Mouse (Mus musculus): ENCODE measurements around the gene Adam12. TPM values are rescaled to one million over a fixed set of nuclear protein-coding genes. Genes with fewer than 3 reads are reported as not detected.

Gene Adam12
- polyA plus RNA-seq, 1 experiment from 2014 or later = 7.0 TPM

DNA sequence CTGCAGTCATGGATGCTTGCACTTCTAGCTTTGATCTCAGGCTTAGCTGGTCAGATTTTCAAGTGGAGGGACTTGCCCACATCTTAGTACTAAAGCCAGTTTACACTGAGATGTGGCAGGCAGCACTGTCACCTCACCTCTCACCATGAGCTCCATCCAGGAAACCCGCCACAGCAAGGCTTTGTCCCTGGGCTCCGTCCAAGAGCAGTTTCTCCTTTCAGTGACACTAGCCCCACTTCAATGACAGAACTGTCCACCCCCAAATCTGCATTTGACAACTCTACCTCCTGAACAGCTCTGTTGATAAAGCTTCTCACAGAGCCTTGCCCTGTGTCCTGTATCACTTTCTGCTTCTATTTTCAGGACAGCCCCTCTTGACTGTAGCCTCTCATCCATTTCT is 383.8 kb downstream of the Adam12 start:
- H3K27me3 ChIP-seq (ENCODE audit: control insufficient read depth, insufficient read depth, low read length) = no peaks in the 10 kb centered on the region
- H3K9ac ChIP-seq (ENCODE audit: low read depth, low read length) = no peak overlapping the region
- H3K4me3 ChIP-seq (ENCODE audit: low read length) = no peak overlapping the region
- H3K4me1 ChIP-seq (ENCODE audit: control insufficient read depth, insufficient read depth, low read length) = no peaks in the 10 kb centered on the region
- H3K36me3 ChIP-seq (ENCODE audit: control insufficient read depth, insufficient read depth, low read length) = no peaks in the 10 kb centered on the region
- WGBS = 69% methylated on average over 2 of the region's 2 CpGs
- H3K27ac ChIP-seq (ENCODE audit: low read depth, low read length) = no peak overlapping the region
- no peaks in the 10 kb centered on the region for H3K9me3 ChIP-seq (ENCODE audit: control insufficient read depth, low read length)
- H3K4me2 ChIP-seq (replicated peaks; ENCODE audit: low read depth, low read length) = no peak overlapping the region
- ATAC-seq (ENCODE audit: low FRiP score, low TSS enrichment) = no peak

DNA sequence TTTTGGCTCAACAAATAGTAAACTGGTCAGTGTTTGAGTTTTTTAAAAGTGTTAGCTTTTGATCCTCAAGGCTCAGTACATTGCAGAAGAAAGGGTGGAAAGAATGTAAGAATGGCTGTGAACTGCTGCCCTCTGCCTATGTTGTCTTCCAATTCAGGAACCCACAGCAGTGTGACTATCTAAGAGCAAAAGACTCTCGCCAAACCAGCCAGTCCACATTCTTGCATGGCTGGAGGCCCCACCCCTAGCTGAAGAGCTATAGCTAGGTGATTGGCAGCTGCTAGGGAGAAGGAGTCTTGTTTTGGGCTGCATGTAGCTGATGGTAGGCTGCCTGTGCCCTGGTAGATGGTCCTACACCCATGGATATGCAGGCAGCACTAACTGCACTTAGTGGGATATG is 384.8 kb downstream of the Adam12 start:
- Histone ChIP-seq H3K4me1 (ENCODE audit: control insufficient read depth, insufficient read depth, low read length) (no peaks in the 10 kb centered on the region), H3K27ac (ENCODE audit: low read depth, low read length) (no peak overlapping the region), H3K4me2 (replicated peaks; ENCODE audit: low read depth, low read length) (no peak overlapping the region), H3K9ac (ENCODE audit: low read depth, low read length) (no peak overlapping the region), H3K36me3 (ENCODE audit: control insufficient read depth, insufficient read depth, low read length) (no peaks in the 10 kb centered on the region), H3K4me3 (ENCODE audit: low read length) (no peak overlapping the region), H3K27me3 (ENCODE audit: control insufficient read depth, insufficient read depth, low read length) (no peaks in the 10 kb centered on the region), H3K9me3 (ENCODE audit: control insufficient read depth, low read length) (no peaks in the 10 kb centered on the region)
- ATAC-seq (ENCODE audit: low FRiP score, low TSS enrichment) = no peak
- WGBS = 35% methylated on average over 1 of the region's 1 CpGs

DNA sequence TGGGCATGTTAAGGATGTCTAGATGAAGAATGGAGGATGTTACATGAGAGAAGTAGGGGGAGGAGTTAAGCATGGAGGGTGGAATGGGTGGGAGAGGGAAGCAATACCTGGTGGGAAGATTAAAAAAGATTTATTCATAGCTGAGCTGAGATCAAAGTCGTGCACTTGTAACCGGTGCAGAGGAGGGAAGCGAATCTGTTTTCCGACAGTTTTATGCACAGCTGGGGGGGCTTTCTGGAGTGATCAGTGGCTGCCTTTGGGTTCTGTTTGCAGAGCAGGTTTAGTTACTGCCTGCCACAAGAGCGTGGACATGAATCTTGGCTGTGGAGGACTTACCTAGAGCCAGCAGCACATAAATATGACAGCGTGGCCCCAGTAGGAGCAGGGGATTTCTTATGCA is 389.9 kb downstream of the Adam12 start:
- H3K36me3 ChIP-seq (ENCODE audit: control insufficient read depth, insufficient read depth, low read length) = no peaks in the 10 kb centered on the region
- H3K4me2 ChIP-seq (replicated peaks; ENCODE audit: low read depth, low read length) = no peak overlapping the region
- no peak overlapping the region for H3K9ac ChIP-seq (ENCODE audit: low read depth, low read length)
- H3K4me1 ChIP-seq (ENCODE audit: control insufficient read depth, insufficient read depth, low read length) = no peaks in the 10 kb centered on the region
- H3K4me3 ChIP-seq (ENCODE audit: low read length) = no peak overlapping the region
- H3K9me3 ChIP-seq (ENCODE audit: control insufficient read depth, low read length) = no peaks in the 10 kb centered on the region
- no peak overlapping the region for H3K27ac ChIP-seq (ENCODE audit: low read depth, low read length)
- no peaks in the 10 kb centered on the region for H3K27me3 ChIP-seq (ENCODE audit: control insufficient read depth, insufficient read depth, low read length)
- WGBS = 18% methylated on average over 6 of the region's 6 CpGs
- peak; percentile 91 for ATAC-seq (ENCODE audit: low FRiP score, low TSS enrichment)

DNA sequence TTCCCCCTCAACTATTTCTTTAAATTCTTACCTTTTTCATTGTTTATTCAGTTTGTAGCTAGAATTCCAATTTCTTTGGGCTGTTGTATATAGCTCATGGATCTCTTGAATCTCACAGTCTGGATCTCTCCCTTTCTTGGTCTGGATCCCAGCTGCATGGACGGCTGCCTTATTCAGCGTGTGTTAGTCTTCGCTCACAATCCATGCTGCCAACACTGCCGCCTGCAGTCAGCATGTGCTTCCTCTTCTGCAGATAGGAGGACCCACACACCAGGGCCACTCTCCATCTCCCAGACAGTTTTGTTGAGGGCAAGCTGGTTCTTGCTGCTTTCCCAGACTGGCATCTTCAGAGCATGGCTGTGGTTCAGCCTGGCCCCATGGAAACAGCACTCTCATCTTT is 392.4 kb downstream of the Adam12 start:
- no peak for ATAC-seq (ENCODE audit: low FRiP score, low TSS enrichment)
- no peaks in the 10 kb centered on the region for H3K27me3 ChIP-seq (ENCODE audit: control insufficient read depth, insufficient read depth, low read length)
- no peak overlapping the region for H3K4me2 ChIP-seq (replicated peaks; ENCODE audit: low read depth, low read length)

More for the DNA sequence above, 392.4 kb downstream of the Adam12 start:
- Histone ChIP-seq H3K36me3 (ENCODE audit: control insufficient read depth, insufficient read depth, low read length) (no peaks in the 10 kb centered on the region), H3K9ac (ENCODE audit: low read depth, low read length) (no peak overlapping the region), H3K4me3 (ENCODE audit: low read length) (no peak overlapping the region), H3K27ac (ENCODE audit: low read depth, low read length) (no peak overlapping the region), H3K4me1 (ENCODE audit: control insufficient read depth, insufficient read depth, low read length) (no peaks in the 10 kb centered on the region), H3K9me3 (ENCODE audit: control insufficient read depth, low read length) (no peaks in the 10 kb centered on the region)
- 86% methylated on average over 4 of the region's 4 CpGs for WGBS

Small RNA genes lying within 50 kb of the gene (microRNA-seq; reads per million reads assigned to microRNA genes)
- not detected for gene Gm23631

Other genes starting within 250 kb of the Adam12 start
- gene D7Ertd443e, start 153.5 kb upstream of the Adam12 start, polyA plus RNA-seq (2014; fragmentation: Nextera tagmentation; extraction: Ambion mirVana) = 0.21 and 0.32 TPM in 2 replicates